Mouse (Mus musculus) megakaryocyte, adult 5-6 weeks (primary cell): Measurements from ENCODE around the gene Smarcad1. TPM values are rescaled to one million over a fixed set of nuclear protein-coding genes. Genes with fewer than 3 reads are reported as not detected.

Experiments
- total RNA-seq, 2 experiments: library from RNA; stranded (forward) in 1 of 2; stranded (reverse) in 1 of 2; fragments of 153-499, 151-499 nt in 1 of 2; fragments of 221-1000, 200-1000 nt in 1 of 2; gene quantifications; 2 replicates each; pipeline versions ENCODE4 v1.2.3 to v1.2.4; 2015 to 2017

Smarcad1 gene
- total RNA-seq, 2 experiments from 2014 or later: 33.4 to 43.3 TPM

Other genes with a start within 250 kb of the Smarcad1 start
- 0.22 TPM in 1 of 2 replicates, not detected in the other for gene Hpgds, start 102.3 kb downstream of the Smarcad1 start, total RNA-seq (2015)
- 0.08 and 0.22 TPM in 2 replicates for gene Hpgds, start 102.3 kb downstream of the Smarcad1 start, total RNA-seq (2017)